Mouse (Mus musculus) myocyte (in vitro differentiated cells): ENCODE measurements around the gene Saysd1. TPM values are rescaled to one million over a fixed set of nuclear protein-coding genes. Genes with fewer than 3 reads are reported as not detected.

Experiments used
- H3K27me3 ChIP-seq: one replicate; pipeline ENCODE4 v1.6.1; 2011; ENCODE audit not compliant: control insufficient read depth, insufficient read depth, insufficient read length
- H3K36me3 ChIP-seq: one replicate; pipeline ENCODE4 v1.6.1; 2011; ENCODE audit not compliant: control insufficient read depth, insufficient read depth
- H3K4me2 ChIP-seq: one replicate; pipeline ENCODE4 v1.6.1; 2011; ENCODE audit warnings: low read depth, control low read depth
- H3K4me3 ChIP-seq: one replicate; pipeline ENCODE4 v1.5.1; 2011; ENCODE audit warnings: mild to moderate bottlenecking, control low read depth, moderate library complexity
- H3K79me2 ChIP-seq: one replicate; pipeline ENCODE4 v1.6.1; 2011; ENCODE audit not compliant: control insufficient read depth, insufficient read depth
- H3ac ChIP-seq: one replicate; pipeline ENCODE4 v1.6.1; 2011; ENCODE audit not compliant: control insufficient read depth, insufficient read length
- CEBPB ChIP-seq: IDR thresholded peaks from 2 replicates; pipeline ENCODE4 v1.6.1; 2011; ENCODE audit warnings: mild to moderate bottlenecking, moderate library complexity; ENCODE audit not compliant: poor library complexity, insufficient read depth, severe bottlenecking
- E2F4 ChIP-seq: IDR thresholded peaks from one replicate; pipeline ENCODE4 v1.6.1; 2011; ENCODE audit warnings: mild to moderate bottlenecking, control low read depth, moderate library complexity; ENCODE audit not compliant: insufficient read depth
- MAX ChIP-seq: IDR thresholded peaks from one replicate; pipeline ENCODE4 v1.6.1; 2011; ENCODE audit warnings: low read depth, mild to moderate bottlenecking, control low read depth
- MYOD1 ChIP-seq, 3 experiments: IDR thresholded peaks; one replicate each; pipeline ENCODE4 v1.6.1; 2011; ENCODE audit warnings: control low read depth in 2 of 3, low read depth in 2 of 3, mild to moderate bottlenecking in 2 of 3, moderate library complexity in 1 of 3; ENCODE audit not compliant: insufficient read length in 2 of 3, control insufficient read depth in 1 of 3
- MYOG ChIP-seq, 3 experiments: IDR thresholded peaks; one replicate each; pipeline ENCODE4 v1.6.1; 2011; ENCODE audit warnings: control low read depth in 2 of 3, low read depth in 2 of 3, mild to moderate bottlenecking in 2 of 3; ENCODE audit not compliant: insufficient read length in 2 of 3, control insufficient read depth in 1 of 3, insufficient read depth in 1 of 3
- POLR2A ChIP-seq: IDR thresholded peaks from one replicate; pipeline ENCODE4 v1.6.1; 2011; ENCODE audit warnings: low read depth, mild to moderate bottlenecking, control low read depth, moderate library complexity; ENCODE audit not compliant: insufficient read length
- POLR2AphosphoS2 ChIP-seq: IDR thresholded peaks from one replicate; pipeline ENCODE4 v1.6.1; 2011; ENCODE audit warnings: low read depth, control low read depth; ENCODE audit not compliant: insufficient read length
- REST ChIP-seq: IDR thresholded peaks from one replicate; pipeline ENCODE4 v1.6.1; 2011; ENCODE audit warnings: mild to moderate bottlenecking, control low read depth, moderate library complexity; ENCODE audit not compliant: insufficient read depth, insufficient read length
- SRF ChIP-seq: IDR thresholded peaks from one replicate; pipeline ENCODE4 v1.6.1; 2011; ENCODE audit warnings: low read depth; ENCODE audit not compliant: control insufficient read depth, insufficient read length
- TCF12 ChIP-seq: IDR thresholded peaks from one replicate; pipeline ENCODE4 v1.6.1; 2011; ENCODE audit warnings: mild to moderate bottlenecking, control low read depth; ENCODE audit not compliant: poor library complexity, insufficient read depth, severe bottlenecking
- TCF3 ChIP-seq: IDR thresholded peaks from one replicate; pipeline ENCODE4 v1.6.1; 2011; ENCODE audit warnings: low read depth, control low read depth; ENCODE audit not compliant: insufficient read length
- USF1 ChIP-seq: IDR thresholded peaks from one replicate; pipeline ENCODE4 v1.6.1; 2011; ENCODE audit warnings: low read depth, mild to moderate bottlenecking, control low read depth, moderate library complexity
- polyA plus RNA-seq: library from polyadenylated mRNA; unstranded; fragments of >200 nt; fragmentation: generic; extraction: Trizol; gene quantifications from one replicate; pipeline ENCODE4 v1.2.1, GENCODE M21; 2012; ENCODE audit warnings: missing spikeins

Saysd1 gene
- polyA plus RNA-seq, 1 experiment, result 10.5 TPM

- Histone ChIP-seq H3K36me3 (no peaks in the 10 kb centered on the region), H3ac (no peak overlapping the region), H3K4me3 (no peak overlapping the region), H3K27me3 (no peaks in the 10 kb centered on the region), H3K79me2 (no peaks in the 10 kb centered on the region), H3K4me2 (no peak overlapping the region)
- TF ChIP-seq MAX, result no peak
- TF ChIP-seq E2F4, result no peak
- no peak for TF ChIP-seq MYOG (IDR thresholded peaks at IDR 0.05; ENCODE audit: control insufficient read depth in 1 of 3, insufficient read depth in 1 of 3, insufficient read length in 2 of 3, low read depth in 2 of 3)
- TF ChIP-seq POLR2A, result no peak
- no peak for TF ChIP-seq REST
- no peak for TF ChIP-seq POLR2AphosphoS2
- no peak for TF ChIP-seq USF1
- TF ChIP-seq CEBPB, result no peak
- no peak for TF ChIP-seq TCF12
- TF ChIP-seq MYOD1 (IDR thresholded peaks at IDR 0.05; ENCODE audit: control insufficient read depth in 1 of 3, insufficient read length in 2 of 3, low read depth in 2 of 3), result no peak
- no peak for TF ChIP-seq TCF3
Measured at GRCm38 (mm10) chr14:20070629-20071028, 67.7 kb downstream of the Saysd1 start.

GRCm38 (mm10) chr14:20068365-20068764 is 70.0 kb downstream of the Saysd1 start:
- no peaks in the 10 kb centered on the region for H3K79me2 ChIP-seq
- no peak overlapping the region for H3ac ChIP-seq
- no peak overlapping the region for H3K4me3 ChIP-seq
- no peak overlapping the region for H3K4me2 ChIP-seq
- no peak for TF ChIP-seq POLR2A
- TF ChIP-seq POLR2AphosphoS2, result no peak
- TF ChIP-seq MAX, result no peak
- TF ChIP-seq SRF, result no peak
- TF ChIP-seq MYOD1 (IDR thresholded peaks at IDR 0.05; ENCODE audit: control insufficient read depth in 1 of 3, insufficient read length in 2 of 3, low read depth in 2 of 3), result no peak
- TF ChIP-seq TCF12, result no peak
- no peak for TF ChIP-seq USF1
- no peak for TF ChIP-seq MYOG (IDR thresholded peaks at IDR 0.05; ENCODE audit: control insufficient read depth in 1 of 3, insufficient read depth in 1 of 3, insufficient read length in 2 of 3, low read depth in 2 of 3)
- no peak for TF ChIP-seq E2F4
- TF ChIP-seq REST, result no peak
- TF ChIP-seq TCF3, result no peak
- no peak for TF ChIP-seq CEBPB
- H3K36me3 ChIP-seq, result no peaks in the 10 kb centered on the region
- no peaks in the 10 kb centered on the region for H3K27me3 ChIP-seq

GRCm38 (mm10) chr14:20067293-20068074 is 70.8 kb downstream of the Saysd1 start:
- no peaks in the 10 kb centered on the region for H3K79me2 ChIP-seq
- no peaks in the 10 kb centered on the region for H3K36me3 ChIP-seq
- no peak overlapping the region for H3K4me3 ChIP-seq
- no peak overlapping the region for H3ac ChIP-seq
- TF ChIP-seq REST (no peak), CEBPB (no peak), MYOG (IDR thresholded peaks at IDR 0.05; ENCODE audit: control insufficient read depth in 1 of 3, insufficient read depth in 1 of 3, insufficient read length in 2 of 3, low read depth in 2 of 3) (no peak), TCF12 (no peak), TCF3 (no peak), E2F4 (no peak), POLR2A (no peak), SRF (no peak), POLR2AphosphoS2 (no peak), USF1 (no peak), MYOD1 (IDR thresholded peaks at IDR 0.05; ENCODE audit: control insufficient read depth in 1 of 3, insufficient read length in 2 of 3, low read depth in 2 of 3) (no peak), MAX (no peak)
- H3K4me2 ChIP-seq, result no peak overlapping the region
- H3K27me3 ChIP-seq, result no peaks in the 10 kb centered on the region

- Histone ChIP-seq H3K4me2 (no peak overlapping the region), H3ac (no peak overlapping the region), H3K36me3 (no peaks in the 10 kb centered on the region), H3K79me2 (no peaks in the 10 kb centered on the region), H3K4me3 (no peak overlapping the region), H3K27me3 (no peaks in the 10 kb centered on the region)
- TF ChIP-seq MAX (no peak), TCF12 (no peak), MYOD1 (IDR thresholded peaks at IDR 0.05; ENCODE audit: control insufficient read depth in 1 of 3, insufficient read length in 2 of 3, low read depth in 2 of 3) (no peak), TCF3 (no peak), E2F4 (no peak), REST (no peak), POLR2A (no peak), POLR2AphosphoS2 (no peak), MYOG (IDR thresholded peaks at IDR 0.05; ENCODE audit: control insufficient read depth in 1 of 3, insufficient read depth in 1 of 3, insufficient read length in 2 of 3, low read depth in 2 of 3) (no peak), SRF (no peak), CEBPB (no peak), USF1 (no peak)
Measured at GRCm38 (mm10) chr14:20064771-20065170, 73.6 kb downstream of the Saysd1 start.

GRCm38 (mm10) chr14:20048481-20048835 is 89.9 kb downstream of the Saysd1 start:
- Histone ChIP-seq H3K4me2 (no peak overlapping the region), H3K79me2 (no peaks in the 10 kb centered on the region), H3ac (no peak overlapping the region), H3K36me3 (no peaks in the 10 kb centered on the region), H3K27me3 (no peaks in the 10 kb centered on the region), H3K4me3 (no peak overlapping the region)
- TF ChIP-seq CEBPB (no peak), USF1 (no peak)
